Mouse (Mus musculus) right cerebral cortex, postnatal 25 days (tissue): Measurements from ENCODE around the gene Triml2.

Experiments
- DNase-seq: peaks from one replicate; pipeline ENCODE4 v3.0.0; 2022

The Triml2 gene

GRCm38 (mm10) chr8:43180054-43180690, at the start of gene Triml2:
Gene Triml2 (plus strand): TSS chr8:43180541.
- no peak for DNase-seq

GRCm38 (mm10) chr8:43141386-43141785, 39.0 kb upstream of the Triml2 start, which contains the start of gene Triml1:
Gene Triml1 (minus strand): TSS chr8:43141486.
- no peak for DNase-seq

DNA sequence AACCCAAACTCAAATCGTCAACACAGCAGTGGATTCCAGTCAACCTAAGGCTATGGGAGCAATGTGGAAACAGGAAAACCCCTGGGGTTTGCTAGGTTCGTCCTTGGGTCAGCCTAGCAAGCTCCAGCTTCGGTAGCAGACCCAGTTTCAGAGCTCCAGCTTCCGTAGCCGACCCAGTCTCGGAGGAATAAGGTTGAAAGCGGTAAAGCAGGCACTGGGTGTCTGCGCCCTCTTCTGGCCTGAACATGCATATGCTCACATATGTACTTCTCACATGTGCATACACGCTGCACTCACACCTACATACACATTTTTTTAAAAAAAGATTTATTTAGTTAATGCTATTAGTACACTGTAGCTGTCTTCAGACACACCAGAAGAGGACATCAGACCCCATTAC, 31.0 kb upstream of the Triml2 start:
- DNase-seq = no peak

GRCm38 (mm10) chr8:43163255-43163654, 17.1 kb upstream of the Triml2 start:
- no peak for DNase-seq

DNA sequence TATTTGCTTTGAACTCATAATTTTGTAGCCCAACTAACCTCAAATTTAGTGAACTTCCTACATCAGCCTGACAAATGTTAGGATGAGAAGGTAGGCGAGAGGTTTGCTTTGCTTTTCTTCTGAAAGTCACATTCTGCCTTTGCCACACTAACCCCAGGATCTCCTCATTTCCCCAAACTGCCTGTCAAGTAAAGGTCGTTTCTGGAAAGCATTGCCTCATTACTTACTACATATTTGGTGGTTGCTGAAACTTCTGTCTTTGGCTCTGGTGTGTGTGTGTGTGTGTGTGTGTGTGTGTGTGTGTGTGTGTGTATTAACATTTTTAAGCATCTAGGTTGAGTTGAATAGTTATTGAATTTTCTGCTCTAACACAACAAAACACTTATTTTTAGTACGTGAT, 15.9 kb upstream of the Triml2 start:
- no peak for DNase-seq

- DNase-seq = no peak
These were observed 12.3 kb upstream of the Triml2 start for GRCm38 (mm10) chr8:43168083-43168482.

GRCm38 (mm10) chr8:43169249-43169755, 11.0 kb upstream of the Triml2 start:
- DNase-seq = no peak

DNA sequence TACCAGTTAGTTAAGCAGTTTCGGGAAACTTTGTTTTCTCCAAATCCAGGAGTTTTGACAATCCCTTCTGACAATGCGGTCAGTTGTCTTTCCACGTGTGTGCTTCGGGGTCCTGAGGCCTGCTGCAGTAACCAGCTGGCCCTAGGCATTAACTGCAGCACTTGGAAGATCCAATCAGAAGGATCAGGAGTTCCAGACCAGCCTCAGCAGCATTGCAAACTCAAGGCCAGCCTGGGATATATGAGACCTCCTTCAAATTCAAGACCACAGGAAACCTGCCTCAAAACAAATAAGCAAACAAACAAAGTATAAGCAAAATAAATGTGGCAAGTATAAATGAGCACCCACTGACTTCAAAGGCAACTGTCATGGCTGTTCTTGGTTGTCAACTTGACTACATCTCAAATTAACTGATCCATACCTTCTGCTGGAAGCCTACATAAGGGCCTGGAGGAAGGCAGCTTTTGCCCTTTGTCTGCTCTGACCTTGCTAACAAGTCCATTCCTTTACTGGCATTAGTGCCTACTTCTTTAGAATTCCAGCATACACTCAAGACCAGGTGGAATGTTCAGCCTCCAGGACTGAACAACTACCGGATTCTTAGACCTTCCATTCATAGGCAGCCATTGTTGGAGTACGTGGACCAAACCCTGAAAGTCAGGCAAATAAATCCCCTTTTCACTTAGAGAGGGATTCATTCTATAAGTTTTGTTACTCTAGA, 3.4 kb upstream of the Triml2 start:
- DNase-seq = no peak

DNA sequence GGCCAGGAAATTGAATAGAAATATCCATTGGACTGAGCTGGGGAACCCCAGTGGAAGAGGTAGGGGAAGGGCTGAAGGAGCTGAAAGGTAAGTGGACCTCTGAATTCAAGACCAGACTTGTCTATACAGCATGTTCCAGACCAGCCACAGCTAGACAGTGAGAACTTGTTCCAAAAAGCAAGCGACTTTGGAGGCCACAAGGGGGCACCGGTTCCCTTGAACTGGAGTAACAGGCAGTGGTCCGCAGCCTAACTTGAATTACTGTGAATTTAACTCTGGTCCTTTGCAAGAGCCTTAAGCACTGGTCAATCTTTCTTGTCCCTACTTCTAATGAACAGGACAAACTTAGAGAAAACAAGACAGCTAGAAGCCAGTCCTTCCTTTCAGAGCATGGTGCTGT, 2.1 kb upstream of the Triml2 start:
- no peak for DNase-seq

DNA sequence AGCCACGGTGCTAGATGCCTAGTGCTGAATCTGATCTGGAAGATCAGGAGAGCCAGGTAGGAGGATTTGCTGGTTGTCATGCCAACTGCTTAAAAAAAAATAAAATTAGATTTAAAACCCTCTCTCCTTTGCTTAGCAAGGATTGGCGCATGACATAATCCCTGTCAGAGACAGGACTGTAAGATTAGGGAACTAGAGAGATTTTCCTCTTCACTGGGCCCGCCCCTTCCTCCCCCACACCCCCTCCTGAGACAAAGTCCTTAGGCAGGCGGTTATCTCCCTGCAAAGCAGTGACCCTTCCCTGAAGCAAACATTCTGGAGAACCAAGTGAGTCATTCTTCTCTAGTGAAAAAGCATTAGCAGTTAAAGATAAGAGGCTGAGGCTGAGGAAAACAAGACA, 1.2 kb upstream of the Triml2 start:
- DNase-seq = no peak

GRCm38 (mm10) chr8:43182281-43182680, 1.9 kb downstream of the Triml2 start:
- DNase-seq = no peak

DNA sequence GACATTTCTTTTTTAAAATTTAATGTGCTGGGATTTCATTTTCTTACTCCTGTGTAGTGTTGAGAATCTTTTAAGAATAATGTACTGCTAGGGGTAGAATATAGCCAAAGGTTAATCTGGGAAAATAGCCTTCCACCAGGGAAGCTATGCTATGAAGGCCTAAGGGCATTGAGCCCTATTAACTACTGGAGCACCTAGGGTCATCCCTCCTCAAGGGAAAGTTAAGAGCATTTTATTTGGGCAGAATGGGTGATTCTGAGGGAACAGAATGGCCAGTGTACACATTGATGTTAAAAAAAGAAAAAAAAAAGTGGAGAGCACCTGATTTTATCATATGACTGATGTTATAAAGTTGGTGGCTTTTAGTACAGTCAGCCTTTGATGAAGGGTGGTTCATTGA, 35.2 kb downstream of the Triml2 start:
- no peak for DNase-seq

DNA sequence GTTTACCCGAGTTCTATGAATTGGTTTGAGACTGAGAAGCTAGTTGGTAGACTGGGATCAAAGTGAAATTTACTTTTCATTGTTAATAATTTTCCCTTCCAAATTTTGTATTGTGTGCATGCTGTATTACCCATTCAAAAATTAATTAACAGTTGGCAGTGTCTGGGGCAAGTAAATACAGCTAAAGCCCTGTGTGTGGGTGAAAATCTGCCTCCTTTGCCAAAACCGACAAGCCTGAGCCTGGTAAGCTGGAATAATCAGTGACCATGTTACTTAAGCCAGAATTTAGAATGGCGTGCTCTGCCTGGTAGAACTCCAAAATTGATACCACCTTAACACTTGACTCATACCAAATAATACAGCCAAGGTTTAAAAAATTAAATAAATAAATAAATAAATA, 63.0 kb downstream of the Triml2 start:
- DNase-seq = no peak
